Mouse (Mus musculus): ENCODE data around the gene 1700057G04Rik. TPM values are rescaled to one million over a fixed set of nuclear protein-coding genes. Genes with fewer than 3 reads are reported as not detected.

1700057G04Rik gene
- total RNA-seq (2022), result not detected

DNA sequence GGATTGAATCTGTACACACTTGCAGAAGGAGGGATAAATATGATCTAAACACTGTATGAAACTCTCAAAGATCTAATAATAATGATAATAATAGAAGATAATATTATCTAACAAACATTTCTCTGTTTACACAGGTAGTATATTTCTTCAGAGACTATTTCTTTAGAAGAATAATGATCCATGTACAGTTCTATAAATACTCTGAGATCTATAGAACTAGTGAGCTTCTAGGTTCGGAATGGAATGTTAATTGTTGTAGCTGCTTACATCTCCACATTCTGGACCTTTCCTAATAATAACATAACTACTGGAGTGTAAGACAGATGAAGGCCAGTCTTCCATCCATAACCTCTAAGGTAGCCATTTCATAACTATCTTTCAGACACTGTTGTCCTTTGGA is at the start of gene 1700057G04Rik:
1700057G04Rik (plus strand) TSS at position 301 of the 400 bp plus-strand sequence.
- DNase-seq (ENCODE audit: low spot score in 2 of 2), result no peak

DNA sequence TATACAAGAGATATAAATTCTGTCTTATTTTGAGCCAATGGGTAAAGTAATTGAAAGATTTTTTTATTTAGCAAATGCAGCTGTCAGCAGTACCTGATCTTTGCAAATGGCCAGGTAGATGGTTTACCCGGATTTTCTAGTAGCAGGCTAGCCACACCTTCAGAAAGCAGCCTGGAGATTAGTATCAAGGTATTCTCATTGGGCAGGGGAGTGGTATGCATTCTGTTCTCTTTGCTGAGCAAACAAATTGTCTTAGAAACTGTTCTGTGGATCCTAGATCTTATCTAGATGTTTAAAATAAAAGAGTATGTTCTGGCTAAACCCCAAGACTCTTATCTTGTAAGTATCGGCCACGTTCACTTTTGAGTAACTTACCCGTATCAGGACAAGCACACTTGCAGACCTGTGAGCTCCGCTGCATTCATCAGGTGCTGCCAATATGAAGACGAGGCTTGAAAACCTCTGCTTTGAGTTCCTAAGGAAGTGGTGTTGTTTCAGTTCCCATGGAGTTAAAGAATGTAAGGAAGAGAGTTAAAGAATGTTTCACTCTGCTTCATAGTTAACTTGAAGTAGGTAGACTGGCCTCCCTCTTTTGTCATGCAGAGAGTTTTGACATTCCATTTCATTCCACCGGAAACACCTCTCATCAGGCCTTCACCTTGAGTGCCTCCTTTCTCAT is 48.6 kb upstream of the 1700057G04Rik start:
- DNase-seq (ENCODE audit: low spot score in 2 of 2), result no peak

- DNase-seq (ENCODE audit: low spot score in 2 of 2), result no peak
These were observed 43.5 kb upstream of the 1700057G04Rik start for GRCm38 (mm10) chr9:92265719-92266118.

DNA sequence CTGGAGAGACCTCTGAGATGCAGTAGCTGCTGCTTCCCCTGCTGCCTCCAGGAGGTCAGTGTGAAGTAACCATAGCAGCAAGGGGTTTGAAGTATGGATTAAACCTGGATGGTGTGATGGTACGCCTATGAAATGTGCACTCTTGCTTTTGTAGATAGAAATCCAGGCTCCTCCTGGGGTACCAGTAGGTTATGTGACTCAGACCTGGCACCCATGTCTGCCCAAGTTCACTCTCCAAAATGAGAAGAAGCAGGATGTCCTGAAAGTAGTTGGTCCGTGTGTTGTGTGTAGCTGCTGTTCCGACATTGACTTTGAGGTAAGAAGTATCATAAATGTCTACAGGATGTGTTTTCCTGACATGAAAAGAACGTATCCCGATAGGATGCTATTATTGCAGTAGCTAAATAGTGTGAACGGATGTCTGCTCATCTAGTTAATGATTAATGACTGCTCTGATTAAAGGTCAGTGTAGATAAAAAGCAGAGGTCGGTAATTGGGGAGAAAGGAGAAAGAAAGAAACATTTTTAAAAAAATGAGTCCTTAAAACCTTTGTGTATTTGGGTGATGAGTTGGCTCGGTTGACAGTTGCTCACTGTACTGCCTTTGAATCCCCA is 42.5 kb upstream of the 1700057G04Rik start:
- no peak for DNase-seq (ENCODE audit: low spot score in 2 of 2)

DNA sequence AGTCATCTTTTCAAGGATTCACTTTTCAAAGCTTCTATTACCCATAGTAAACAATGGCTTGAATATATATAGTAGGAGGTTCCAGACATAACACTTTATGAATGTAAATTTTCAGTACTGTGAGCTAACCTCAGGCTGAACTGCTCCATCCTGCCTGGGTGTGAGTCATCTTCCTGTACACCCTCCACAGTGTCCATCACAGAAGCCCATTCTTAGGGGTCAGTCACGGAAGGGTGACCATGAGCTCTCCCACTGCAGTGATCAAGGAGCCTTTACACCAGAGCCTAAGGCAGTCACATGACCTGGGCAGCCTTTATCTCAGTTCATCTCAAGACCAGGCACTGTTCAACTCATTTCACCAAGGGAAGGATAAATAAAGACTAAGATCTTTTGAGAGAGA is 41.4 kb upstream of the 1700057G04Rik start:
- DNase-seq (ENCODE audit: low spot score in 2 of 2), result no peak

DNA sequence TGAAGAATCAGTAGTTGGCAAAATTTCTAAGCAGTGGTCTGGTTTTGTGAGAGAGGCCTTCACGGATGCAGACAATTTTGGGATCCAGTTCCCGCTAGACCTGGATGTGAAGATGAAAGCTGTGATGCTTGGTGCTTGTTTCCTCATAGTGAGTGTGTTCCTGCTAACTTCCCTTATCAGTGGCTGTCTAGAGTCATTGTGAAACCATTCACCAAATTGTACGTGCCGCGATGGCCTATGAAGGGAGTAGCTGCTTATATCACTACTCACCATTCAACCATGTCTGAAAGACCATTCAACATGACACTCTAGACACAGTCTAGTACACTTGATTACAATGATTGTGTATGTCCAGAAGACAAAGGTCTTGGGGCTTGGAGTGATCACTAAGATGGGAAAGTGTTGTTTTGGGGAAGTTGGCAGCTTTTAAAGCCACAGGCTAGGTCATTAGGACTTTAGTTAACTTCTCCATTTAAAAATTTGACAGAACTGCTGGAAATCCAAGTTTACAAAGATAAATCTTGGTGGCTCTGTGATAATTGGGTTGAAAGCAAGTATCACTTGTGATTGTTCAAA is 39.3 kb upstream of the 1700057G04Rik start:
- no peak for DNase-seq (ENCODE audit: low spot score in 2 of 2)

DNA sequence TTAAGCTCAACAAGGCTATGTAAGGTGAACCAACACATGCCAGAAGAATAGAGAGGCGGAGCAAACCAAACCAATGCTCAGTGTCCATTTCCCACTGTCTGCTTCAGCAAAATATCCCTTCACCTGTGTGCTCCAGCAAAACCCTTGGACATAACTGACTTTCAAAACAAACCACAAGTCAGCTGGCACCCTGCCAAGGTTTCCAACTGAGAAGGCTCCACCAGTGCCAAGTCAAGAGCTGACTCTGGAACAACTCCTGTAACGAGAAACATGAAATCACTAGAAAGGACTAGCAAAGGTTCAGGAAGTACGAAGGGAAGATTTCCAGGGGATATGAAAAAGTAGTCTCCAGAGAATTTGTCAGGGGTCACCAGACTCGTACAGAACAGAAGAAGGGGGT is 38.2 kb upstream of the 1700057G04Rik start:
- DNase-seq (ENCODE audit: low spot score in 2 of 2), result peak; percentile 50 to 69

- DNase-seq (ENCODE audit: low spot score in 2 of 2), result no peak
These were observed 36.5 kb upstream of the 1700057G04Rik start for GRCm38 (mm10) chr9:92272650-92273049.

GRCm38 (mm10) chr9:92273271-92273670 is 35.9 kb upstream of the 1700057G04Rik start:
- no peak for DNase-seq (ENCODE audit: low spot score in 2 of 2)

- no peak for DNase-seq (ENCODE audit: low spot score in 2 of 2)
These were observed 35.0 kb upstream of the 1700057G04Rik start for GRCm38 (mm10) chr9:92273956-92274762.

- DNase-seq (ENCODE audit: low spot score in 2 of 2), result peak in 1 of 2 experiments; percentile 3
These were observed 33.5 kb upstream of the 1700057G04Rik start, which contains the start of gene Plscr2 for GRCm38 (mm10) chr9:92275486-92276207. Plscr2 (plus strand) TSS chr9:92275602.

DNA sequence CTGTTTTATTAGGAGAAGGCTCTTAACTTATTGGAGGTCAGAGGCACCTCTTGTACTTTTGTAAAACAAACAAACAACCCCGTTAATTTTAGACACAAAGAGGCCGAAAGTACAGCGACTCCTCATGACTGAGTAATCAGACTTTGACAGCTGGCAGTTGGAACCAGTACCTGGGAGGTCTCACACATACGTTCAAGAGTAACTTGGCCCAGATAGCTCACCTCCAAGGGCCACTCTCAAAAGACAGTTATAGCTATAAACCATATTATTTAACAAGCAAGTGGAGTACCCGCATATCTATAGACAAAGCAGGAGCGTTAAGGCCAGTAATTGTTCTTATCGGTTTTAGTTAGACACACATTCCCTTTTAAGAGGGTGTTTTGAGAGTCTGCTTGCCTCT is 32.8 kb upstream of the 1700057G04Rik start:
- no peak for DNase-seq (ENCODE audit: low spot score in 2 of 2)

DNA sequence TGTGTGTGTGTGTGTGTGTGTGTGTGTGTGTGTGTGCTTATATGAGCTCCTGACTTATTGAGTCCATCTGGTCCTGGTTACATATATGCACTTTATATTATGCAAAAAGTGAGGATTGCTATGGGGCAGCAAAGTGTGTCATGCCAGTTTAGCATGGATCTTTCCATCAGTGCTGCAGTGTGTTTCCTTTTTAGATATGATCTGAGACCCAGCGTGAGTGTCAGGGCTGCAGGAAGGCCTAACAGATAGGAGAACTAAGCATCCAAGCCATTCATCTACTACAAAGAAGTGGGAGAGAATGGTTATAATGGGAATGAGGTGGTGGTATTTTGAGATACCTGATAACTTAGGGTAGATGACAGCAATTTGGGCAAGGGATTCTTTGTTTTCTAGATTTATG is 29.1 kb upstream of the 1700057G04Rik start:
- DNase-seq (ENCODE audit: low spot score in 2 of 2), result no peak

DNA sequence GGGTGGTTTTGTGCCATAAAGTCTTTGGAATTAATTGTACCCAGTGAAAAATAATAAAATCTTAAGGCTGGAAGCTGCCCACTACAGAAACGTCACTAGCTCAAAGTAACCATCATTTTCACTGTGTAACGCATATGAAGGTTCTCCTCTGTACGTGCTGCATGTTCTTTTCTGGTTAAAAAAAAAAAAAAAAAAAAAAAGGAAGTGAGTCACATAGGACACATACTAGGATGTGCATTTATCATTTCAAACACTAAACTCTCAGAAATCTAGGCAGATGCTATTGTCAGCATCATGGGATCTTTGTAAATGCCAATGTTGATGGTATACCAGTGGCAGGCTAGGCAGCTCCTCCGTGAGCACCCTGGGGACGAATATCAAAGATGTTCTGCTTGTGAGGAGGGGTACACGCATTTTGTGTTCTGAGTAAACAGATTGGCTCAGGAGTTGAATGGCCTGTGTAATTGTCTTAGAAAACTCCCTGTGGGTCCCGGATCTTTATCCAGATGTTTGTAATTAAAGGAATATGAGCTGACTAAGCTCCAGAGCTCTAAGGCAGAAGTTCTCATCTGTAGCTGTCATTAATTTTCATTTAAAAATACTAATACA is 26.5 kb upstream of the 1700057G04Rik start:
- no peak for DNase-seq (ENCODE audit: low spot score in 2 of 2)

- no peak for DNase-seq (ENCODE audit: low spot score in 2 of 2)
These were observed 19.5 kb upstream of the 1700057G04Rik start for GRCm38 (mm10) chr9:92289675-92290074.

GRCm38 (mm10) chr9:92292169-92292568 is 17.0 kb upstream of the 1700057G04Rik start:
- DNase-seq (ENCODE audit: low spot score in 2 of 2), result no peak

GRCm38 (mm10) chr9:92292922-92293321 is 16.3 kb upstream of the 1700057G04Rik start:
- no peak for DNase-seq (ENCODE audit: low spot score in 2 of 2)

DNA sequence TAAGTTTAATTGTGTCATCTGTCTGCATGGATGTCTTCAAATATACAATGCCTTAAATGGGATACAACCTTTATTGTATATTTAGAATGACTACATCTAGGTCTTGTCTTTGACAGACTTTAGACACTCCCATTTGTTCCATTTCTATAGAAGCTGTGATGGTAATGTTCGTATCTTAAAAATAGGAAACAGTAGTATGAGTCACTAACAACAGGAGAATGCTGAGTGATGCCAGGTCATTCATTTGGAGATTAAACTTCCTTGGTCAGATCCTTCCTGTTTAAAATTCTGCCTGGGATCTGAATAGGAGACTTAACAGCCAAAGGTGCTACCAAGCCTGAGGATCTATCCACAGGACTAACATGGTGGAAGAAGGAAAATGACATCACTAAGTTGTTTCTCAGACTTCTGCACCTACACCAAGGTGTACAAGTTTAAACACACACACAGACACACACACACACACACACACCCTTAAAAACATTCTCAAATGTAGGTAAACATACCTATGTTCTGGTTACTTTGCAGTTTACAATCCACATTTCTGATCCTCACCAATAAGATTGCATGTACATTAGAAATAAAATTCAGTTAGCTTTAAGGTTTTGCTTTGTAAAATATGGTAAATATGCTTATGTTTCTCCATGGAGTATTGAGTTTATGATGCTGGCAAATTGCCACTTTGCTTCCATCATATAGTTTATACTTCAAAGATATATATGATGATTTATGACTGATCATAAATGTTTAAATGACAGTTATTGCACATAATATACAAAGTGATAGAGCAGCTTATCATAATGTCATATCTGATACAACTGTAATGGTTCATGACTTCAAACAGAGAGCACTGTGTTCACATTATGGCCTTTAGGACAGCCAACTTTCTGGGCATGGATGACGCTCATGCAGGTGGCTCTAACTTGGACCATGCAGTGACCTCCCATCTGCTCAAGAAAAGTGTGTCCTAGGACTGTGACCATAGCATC is 15.3 kb upstream of the 1700057G04Rik start:
- no peak for DNase-seq (ENCODE audit: low spot score in 2 of 2)

DNA sequence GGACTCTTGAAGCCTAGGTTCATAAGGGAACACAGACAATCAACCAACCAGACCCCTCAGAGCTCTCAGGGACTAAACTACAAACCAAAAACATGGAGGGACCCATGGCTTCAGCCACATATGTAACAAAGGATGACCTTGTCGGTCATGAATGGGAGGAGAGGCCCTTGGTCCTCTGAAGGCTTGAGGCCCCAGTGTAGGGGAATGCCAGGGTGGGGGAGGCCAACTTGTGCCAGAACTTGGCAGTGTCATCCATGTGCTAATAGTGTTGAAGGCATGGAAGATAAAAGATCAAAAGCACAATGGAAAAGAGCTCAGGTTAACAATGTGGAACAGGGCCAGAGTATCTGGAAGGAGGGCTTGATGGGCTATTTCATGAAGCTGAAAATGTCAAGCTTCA is 10.9 kb upstream of the 1700057G04Rik start:
- no peak for DNase-seq (ENCODE audit: low spot score in 2 of 2)

DNA sequence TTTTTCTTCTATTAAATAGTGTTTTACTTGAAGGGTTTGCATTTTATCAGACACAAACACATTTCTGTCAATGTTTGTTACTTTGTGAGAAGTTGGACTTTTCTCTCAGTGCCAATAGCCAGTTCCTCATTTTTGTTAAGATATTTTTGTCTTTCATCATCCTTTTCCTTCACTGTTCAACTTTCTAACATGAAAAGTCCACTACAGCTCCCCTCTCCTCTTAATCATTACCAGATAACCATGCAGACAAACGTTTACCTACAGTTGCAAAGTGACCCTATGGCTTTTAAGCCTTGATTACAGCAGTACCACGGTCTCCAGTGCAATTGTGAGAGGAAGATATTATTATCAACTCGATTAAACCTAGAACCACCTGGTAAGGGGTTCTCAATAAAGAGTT is 8.0 kb upstream of the 1700057G04Rik start:
- DNase-seq (ENCODE audit: low spot score in 2 of 2), result no peak
